Mouse (Mus musculus) spleen, postnatal 10 days (tissue): ENCODE results near the gene Cyp1a2.

Experiments
- DNase-seq, 2 experiments: peaks; one replicate each; pipeline ENCODE4 v3.0.0; 2021 to 2022; ENCODE audit warnings: low spot score in 2 of 2

The Cyp1a2 gene

GRCm38 (mm10) chr9:57671500-57671899 lies 12.0 kb downstream of the Cyp1a2 start:
- no peak for DNase-seq

GRCm38 (mm10) chr9:57671037-57671436 lies 12.5 kb downstream of the Cyp1a2 start:
- no peak for DNase-seq

- DNase-seq, result no peak
Measured at GRCm38 (mm10) chr9:57669566-57669965, 13.9 kb downstream of the Cyp1a2 start.

GRCm38 (mm10) chr9:57668277-57668676 lies 15.2 kb downstream of the Cyp1a2 start:
- DNase-seq, result no peak

GRCm38 (mm10) chr9:57667817-57668216 lies 15.7 kb downstream of the Cyp1a2 start:
- DNase-seq, result no peak

GRCm38 (mm10) chr9:57667136-57667535 lies 16.4 kb downstream of the Cyp1a2 start:
- DNase-seq, result no peak

GRCm38 (mm10) chr9:57666536-57666935 lies 17.0 kb downstream of the Cyp1a2 start:
- DNase-seq, result no peak

- no peak for DNase-seq
Measured at GRCm38 (mm10) chr9:57664616-57665015, 18.9 kb downstream of the Cyp1a2 start.

GRCm38 (mm10) chr9:57661552-57661951 lies 22.0 kb downstream of the Cyp1a2 start:
- DNase-seq, result no peak

GRCm38 (mm10) chr9:57660501-57660900 lies 23.0 kb downstream of the Cyp1a2 start:
- no peak for DNase-seq

GRCm38 (mm10) chr9:57659774-57660173 lies 23.7 kb downstream of the Cyp1a2 start:
- peak; percentile 64 to 83 for DNase-seq

- DNase-seq, result no peak
Measured at GRCm38 (mm10) chr9:57658970-57659369, 24.5 kb downstream of the Cyp1a2 start.

GRCm38 (mm10) chr9:57657843-57658242 lies 25.7 kb downstream of the Cyp1a2 start:
- DNase-seq, result no peak

- DNase-seq, result no peak
Measured at GRCm38 (mm10) chr9:57656631-57657350, 26.7 kb downstream of the Cyp1a2 start.

GRCm38 (mm10) chr9:57655749-57656148 lies 27.8 kb downstream of the Cyp1a2 start:
- peak; percentile 95 to 96 for DNase-seq

- DNase-seq, result no peak
Measured at GRCm38 (mm10) chr9:57654966-57655365, 28.5 kb downstream of the Cyp1a2 start.

- peak in 1 of 2 experiments; percentile 25 for DNase-seq
Measured at GRCm38 (mm10) chr9:57653283-57653682, 30.2 kb downstream of the Cyp1a2 start, which contains the start of gene Csk. Gene Csk, minus strand, starts transcription at chr9:57653631.

- peak in 1 of 2 experiments; percentile 16 for DNase-seq
Measured at GRCm38 (mm10) chr9:57652855-57653254, 30.6 kb downstream of the Cyp1a2 start.

- peak in 1 of 2 experiments; percentile 26 for DNase-seq
Measured at GRCm38 (mm10) chr9:57652351-57652750, 31.2 kb downstream of the Cyp1a2 start.

- peak; percentile 50 to 65 for DNase-seq
Measured at GRCm38 (mm10) chr9:57650786-57651311, 32.7 kb downstream of the Cyp1a2 start.

- peak in 1 of 2 experiments; percentile 13 for DNase-seq
Measured at GRCm38 (mm10) chr9:57650130-57650785, 33.2 kb downstream of the Cyp1a2 start.

GRCm38 (mm10) chr9:57647286-57648108 lies 36.0 kb downstream of the Cyp1a2 start:
- peak in 1 of 2 experiments; percentile 16 for DNase-seq
